Mouse (Mus musculus) thymus, postnatal 0 days (tissue): ENCODE measurements around the gene Atrnl1. TPM values are rescaled to one million over a fixed set of nuclear protein-coding genes. Genes with fewer than 3 reads are reported as not detected.

Experiments
- DNase-seq: peaks from one replicate; pipeline ENCODE4 v3.0.0-alpha.2; 2015; ENCODE audit warnings: low spot score
- polyA plus RNA-seq: library from polyadenylated mRNA; unstranded; fragments of >200 nt; fragmentation: Nextera tagmentation; extraction: Ambion mirVana; gene quantifications from 2 replicates; pipeline ENCODE4 v1.2.1, GENCODE M21; 2015

The Atrnl1 gene
- polyA plus RNA-seq, 1 experiment from 2014 or later, result 3.0 TPM

DNA sequence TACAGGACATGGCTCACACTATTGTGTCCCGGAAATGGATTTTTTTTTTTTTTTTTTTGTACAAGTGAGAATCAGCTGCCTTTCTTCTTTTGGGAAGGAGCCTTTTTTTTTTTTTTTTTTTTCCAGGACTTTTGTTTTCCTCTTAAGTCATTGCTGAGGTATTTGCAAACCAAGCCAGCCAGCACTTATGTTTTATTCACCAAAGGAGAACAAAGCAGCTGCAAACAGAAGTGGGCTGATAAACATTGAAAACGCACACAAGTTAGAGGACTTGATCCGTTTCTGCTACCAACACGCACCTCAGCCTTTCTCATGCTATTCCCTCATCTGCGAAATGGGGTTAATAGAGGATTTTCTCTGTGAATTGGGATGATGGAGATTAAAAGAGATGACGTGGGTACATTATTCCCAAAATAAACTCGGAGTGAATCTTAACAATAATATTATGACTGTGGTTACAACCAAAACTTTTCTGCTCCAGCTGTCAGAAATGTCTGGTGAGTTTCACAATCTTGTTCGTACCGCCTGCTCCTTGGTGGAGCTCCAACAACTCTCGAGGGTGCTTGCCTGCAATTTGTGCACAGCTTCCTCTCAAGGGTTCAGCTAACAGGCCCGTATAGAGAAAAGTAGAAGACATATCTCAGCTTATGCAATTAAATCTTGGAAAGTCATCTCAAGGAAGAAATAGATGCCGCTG, 1.3 kb upstream of the Atrnl1 start:
- DNase-seq, result no peak

DNA sequence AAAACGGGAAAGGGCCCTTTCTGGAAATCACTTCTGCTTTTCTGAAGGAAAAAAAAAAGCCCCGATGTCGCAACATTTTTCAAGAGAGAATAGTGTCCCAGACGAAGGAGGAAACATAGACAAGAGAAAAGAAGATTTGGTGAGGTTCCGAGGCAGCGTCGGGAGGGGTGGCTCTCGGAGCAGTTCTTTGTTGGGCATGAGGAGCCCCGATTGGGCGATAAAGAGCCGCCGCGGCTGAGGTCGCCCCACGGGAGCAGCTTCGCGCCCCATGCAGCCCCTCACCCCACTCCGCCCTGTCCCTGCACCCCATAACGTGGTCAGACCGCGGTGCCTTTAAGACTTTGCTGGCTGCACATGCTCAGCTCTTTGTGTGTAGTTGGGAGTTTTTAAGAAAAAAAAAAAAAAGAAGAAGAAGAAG, 767 bp upstream of the Atrnl1 start:
- peak; percentile 60 for DNase-seq

DNA sequence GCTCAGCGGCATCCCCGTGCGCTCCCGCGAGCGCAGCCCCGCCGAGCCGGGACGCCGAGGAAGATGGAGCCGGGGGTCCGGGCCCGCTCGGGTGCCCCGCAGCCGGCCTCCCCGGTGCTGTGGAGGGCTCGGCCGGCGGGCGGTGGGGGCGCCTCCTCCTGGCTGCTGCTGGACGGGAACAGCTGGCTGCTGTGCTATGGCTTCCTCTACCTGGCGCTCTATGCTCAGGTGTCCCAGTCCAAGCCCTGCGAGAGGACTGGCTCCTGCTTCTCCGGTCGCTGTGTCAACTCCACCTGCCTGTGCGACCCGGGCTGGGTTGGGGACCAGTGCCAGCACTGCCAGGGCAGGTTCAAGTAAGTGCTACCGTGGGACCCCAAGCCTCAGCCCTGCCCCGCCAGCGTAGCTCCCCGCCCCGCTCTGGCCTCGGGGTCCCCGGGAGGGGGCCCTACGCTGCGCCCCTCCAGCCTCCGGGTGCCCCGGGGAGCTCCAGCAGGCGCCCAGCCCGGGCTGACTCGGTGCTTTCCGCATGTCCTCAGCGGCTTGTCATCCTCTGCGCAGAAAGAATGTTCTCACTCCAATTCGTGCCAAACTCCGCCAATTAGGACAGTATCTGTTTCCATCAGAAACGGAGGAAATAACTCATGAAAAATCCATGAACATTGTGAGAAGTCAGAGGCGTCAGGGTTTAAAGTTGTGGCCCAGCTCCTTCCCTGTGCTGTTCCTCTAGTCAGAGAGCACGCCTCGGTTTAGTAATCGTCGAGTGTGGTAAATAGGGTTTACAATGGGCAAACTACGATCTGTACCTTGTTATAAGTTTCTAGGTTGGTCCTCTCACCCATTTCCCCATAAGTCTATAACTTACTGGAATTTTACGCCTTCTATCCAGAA, 701 bp downstream of the Atrnl1 start:
- peak; percentile 54 for DNase-seq

DNA sequence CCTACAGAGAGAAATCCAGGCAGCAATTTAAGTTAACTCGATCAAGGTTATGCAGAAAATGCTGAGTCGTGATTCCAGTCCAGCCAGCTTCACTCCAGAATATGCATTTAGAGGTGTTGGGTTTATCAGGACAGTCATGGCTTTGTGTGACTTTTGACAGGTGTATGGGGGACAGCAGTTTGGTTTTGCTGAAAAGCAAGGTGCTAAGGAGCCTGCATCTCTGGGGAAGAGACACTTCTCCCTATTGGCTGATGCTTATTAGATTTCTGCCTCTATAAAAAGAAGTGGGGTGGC, 1.3 kb downstream of the Atrnl1 start:
- peak; percentile 27 for DNase-seq

DNA sequence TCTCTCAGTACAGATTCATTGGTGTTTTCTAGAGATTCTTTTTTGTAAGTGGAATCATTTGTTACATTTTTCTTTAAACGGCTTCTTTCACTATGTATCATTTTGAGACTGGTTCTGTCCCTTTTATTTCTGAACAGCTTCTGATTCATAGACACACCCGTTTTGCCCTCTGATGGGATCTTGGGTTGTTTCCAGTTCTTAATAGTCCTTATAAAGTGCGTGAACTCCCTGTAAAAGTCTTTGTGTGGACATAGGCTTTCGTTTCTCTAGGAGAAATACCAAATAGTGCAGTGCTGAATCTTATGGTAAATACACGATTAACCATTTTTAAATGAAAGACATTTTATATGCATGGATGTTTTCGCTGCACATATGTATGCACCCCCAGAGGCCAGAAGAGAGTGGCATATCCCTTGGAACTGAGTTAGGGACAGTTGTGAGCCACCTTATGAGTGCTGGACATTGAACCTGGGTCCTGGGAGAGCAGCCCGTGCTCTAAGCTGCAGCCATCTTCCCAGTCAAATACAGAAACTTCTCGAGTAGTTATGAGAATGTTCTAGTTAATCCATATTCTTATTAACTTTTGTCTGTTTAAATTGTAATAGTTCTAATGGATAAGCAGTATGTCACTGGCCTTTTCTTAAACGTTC, 5.3 kb downstream of the Atrnl1 start:
- DNase-seq, result no peak

DNA sequence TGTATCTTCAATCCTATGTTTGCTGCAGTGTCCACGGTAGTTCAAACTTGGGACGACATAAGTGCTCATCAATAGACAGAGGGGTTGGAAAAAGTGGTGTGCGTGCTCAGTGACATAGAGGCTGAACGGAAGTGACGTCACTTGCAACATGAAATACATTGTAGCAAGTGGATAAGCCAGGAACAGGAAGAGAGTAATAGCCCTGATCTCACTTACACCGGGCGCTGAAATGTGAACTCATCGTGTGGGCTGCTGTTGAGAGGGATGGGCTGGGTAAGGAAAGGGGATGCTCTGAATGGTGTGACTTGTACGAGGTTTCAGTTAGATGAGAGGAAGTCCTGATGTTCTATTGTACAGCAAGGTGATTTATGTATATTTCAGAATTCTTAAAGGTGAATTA, 8.3 kb downstream of the Atrnl1 start:
- no peak for DNase-seq

DNA sequence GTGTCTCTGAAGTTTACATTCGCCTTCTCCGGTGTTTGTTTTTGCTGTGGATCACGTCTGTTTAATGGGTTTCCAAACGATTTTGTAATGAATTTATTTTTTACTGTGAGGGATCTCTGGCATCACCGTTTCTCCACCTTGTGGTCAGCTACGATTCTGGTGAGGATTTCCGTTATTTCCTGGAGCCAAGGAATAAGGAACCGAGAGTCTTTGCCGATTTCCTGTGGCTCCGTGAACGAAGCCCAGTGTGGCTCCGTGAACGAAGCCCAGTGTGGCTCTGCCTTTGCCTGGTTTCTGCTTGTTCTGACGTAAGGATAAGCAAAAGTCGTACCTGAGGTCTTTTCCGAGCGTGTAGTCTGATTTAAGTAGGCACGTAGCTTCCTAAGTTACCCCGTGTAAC, 11.0 kb downstream of the Atrnl1 start:
- DNase-seq, result no peak

DNA sequence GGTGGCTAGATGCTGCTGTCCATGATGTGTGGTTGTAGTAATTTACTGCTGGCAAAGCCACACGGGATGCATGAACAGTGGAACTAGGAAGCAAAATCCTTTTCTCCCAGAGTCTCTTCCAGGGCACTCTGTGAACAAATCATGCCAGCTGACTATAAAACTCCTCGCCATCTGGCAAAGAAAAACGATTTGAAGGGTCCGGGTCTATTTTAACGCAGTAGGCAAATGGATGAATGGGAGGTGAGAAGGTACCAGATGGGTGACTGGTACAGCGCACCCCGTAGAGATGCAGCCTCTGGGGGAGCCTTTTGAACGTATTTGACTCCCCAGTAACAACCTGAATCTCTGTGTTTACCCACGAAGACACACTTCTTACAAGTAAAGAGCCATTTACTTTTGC, 14.9 kb downstream of the Atrnl1 start:
- no peak for DNase-seq

DNA sequence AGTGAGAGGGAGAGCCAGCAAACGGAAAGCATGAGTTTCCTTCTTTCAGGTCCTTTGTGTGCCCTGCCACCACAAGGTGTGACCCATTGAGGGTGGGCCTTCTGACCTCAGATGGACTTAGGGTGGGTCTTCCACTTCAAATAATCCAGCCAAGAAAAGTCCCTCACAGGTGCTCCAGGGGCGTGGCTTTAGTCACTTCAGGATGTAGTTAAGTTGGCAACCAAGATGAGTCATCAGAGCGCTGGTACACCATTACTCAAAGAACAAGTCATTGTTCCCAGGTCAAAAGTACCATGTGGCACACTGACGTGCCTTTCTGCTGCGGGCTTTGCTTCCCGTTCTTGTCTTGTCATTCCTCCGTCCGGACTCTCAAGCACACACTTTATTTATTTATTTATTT, 16.4 kb downstream of the Atrnl1 start:
- no peak for DNase-seq

DNA sequence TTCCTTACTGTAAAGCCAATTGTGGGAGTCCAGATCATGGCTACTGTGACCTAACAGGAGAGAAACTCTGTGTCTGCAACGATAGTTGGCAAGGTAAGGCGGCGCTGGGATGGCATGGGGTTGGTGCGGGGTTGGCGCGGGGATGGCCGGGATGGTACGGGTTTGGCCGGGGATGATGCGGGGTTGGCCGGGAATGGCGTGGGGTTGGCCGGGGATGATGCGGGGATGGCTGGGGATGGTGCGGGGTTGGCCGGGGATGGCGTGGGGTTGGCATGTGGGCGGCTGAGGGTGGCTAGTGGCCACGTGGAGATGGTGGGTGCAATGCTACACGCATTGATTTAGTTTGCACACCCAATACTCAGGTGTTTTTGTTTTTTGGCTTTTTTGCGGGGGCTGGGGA, 31.7 kb downstream of the Atrnl1 start:
- DNase-seq, result no peak

DNA sequence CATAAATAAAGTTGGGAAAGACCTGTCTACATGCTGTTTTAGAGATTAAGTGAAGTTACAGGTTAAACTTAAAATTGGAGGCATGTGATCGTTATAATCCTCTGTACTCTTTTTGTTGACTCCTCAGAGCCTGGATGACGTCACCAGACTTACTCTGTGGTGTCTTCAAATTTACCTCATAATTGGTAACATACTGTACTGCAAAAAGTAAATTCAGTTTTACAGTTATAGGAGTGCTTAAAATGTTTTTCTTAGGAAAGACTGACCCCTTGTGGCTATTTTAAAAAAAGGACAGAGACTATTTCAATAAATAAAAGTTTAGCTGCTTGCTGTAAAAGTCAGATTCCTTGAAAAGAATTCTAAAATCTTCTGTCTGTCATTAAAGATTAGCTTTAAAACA, 32.1 kb downstream of the Atrnl1 start:
- DNase-seq, result peak; percentile 65

DNA sequence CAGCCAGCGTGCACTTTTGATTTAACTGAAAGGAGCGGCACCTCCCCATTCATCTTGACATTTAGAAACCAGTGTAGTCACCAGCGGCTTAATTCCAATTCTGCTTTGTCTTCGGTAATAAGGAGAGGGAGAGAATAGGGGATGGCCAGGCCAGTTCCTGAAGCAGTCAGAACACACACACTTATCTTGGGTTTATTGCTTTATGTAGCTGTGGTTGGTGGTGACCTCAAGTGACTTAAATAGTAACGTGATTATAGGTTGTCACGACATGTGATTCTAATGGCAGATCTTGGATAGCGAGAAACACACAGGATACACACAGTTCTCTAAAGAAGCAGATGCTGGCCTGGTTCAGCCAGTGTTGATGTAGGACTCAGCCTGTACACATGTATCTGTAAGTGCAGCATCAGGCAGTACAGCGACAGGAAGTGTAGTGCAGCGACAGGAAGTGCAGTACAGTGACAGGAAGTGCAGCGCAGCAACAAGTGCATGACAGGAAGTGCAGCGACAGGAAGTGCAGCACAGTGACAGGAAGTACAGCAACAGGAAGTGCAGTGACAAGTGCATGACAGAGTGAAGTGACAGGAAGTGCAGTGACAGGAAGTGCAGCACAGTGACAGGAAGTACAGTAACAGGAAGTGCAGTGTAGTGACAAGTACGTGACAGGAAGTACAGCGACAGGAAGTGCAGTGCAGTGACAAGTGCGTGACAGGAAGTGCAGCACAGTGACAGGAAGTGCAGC, 37.5 kb downstream of the Atrnl1 start:
- DNase-seq, result peak; percentile 31

DNA sequence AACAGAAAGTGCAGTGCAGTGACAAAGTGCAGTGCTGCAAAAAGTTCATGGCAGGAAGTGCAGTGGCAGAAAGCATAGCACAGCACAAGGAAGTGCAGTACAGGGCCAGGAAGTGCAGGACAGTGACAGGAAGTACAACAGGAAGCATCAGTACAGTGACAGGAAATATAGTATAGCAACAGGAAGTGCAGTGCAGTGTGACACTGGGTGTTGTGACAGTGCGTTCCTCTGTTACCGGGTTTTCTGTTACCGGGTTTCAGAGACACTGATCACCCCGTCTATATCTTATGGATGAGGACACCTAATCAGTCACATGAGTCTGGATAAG, 38.1 kb downstream of the Atrnl1 start:
- no peak for DNase-seq

DNA sequence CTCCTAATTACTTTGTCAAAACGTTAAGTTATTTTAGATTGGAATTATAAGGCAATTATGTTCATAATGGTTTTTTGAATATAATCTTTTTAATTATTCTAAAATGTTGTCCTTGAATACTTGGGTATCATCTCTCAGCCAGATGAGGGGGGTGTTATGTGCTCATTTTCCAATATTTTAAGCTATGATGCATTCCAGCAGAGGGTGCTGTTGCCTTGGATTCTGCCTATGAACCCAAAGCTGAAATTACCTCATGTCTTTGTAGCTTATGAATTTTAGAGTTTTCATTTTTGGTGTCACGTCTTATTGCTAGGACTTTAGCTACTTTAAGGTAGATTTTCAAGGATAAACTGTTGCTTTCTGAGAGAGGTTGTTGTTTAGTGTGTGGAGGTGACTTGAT, 44.2 kb downstream of the Atrnl1 start:
- peak; percentile 56 for DNase-seq

DNA sequence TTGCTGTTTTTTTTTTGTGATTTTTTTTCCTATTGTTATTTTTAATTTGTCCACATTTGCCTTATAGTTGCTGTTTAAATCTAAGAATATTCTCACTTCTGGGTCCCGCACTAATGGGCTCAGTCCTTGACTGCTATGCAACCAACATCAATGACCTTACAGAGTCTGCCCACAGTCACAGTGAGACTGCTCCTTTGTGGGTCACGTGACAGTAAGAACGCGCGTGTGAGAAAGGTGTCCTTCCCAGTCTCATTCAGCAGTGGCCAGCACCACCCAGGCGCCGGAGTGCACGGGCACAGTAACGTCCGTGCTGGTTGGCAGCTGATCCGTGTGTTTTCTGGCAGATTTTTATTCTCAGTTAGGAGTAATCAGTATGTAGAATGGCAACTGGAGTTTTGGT, 44.7 kb downstream of the Atrnl1 start:
- no peak for DNase-seq

DNA sequence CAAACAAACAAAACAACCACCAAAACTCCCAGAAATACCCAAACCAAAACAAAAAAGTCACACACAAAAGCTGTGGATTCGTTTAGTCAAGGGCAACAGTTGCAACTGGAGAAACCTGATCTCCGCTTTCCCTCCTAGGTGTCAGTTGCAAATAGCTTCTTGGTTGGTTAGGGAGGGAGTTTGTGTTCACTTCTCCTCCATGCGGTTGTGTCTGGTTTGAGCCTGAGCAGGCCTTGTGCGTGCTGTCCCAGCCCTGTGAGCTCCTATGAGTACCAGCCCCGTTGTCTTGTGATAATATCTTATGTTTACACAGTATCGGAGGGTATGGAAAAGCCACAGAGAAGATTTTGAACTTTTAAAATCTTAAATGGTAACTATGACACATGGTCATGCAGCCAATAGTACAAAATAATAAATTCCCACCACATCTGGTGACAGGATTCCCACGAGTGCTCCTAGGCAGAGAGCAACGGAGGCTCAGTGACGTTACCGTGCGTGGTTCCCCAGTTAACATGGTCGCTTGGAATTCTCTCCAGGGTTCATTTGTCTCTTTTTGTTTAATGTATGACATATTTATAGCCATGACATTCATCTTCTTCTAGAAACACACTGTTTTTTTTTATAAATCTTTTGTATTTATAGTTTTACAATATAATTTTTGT, 46.7 kb downstream of the Atrnl1 start:
- DNase-seq, result no peak

DNA sequence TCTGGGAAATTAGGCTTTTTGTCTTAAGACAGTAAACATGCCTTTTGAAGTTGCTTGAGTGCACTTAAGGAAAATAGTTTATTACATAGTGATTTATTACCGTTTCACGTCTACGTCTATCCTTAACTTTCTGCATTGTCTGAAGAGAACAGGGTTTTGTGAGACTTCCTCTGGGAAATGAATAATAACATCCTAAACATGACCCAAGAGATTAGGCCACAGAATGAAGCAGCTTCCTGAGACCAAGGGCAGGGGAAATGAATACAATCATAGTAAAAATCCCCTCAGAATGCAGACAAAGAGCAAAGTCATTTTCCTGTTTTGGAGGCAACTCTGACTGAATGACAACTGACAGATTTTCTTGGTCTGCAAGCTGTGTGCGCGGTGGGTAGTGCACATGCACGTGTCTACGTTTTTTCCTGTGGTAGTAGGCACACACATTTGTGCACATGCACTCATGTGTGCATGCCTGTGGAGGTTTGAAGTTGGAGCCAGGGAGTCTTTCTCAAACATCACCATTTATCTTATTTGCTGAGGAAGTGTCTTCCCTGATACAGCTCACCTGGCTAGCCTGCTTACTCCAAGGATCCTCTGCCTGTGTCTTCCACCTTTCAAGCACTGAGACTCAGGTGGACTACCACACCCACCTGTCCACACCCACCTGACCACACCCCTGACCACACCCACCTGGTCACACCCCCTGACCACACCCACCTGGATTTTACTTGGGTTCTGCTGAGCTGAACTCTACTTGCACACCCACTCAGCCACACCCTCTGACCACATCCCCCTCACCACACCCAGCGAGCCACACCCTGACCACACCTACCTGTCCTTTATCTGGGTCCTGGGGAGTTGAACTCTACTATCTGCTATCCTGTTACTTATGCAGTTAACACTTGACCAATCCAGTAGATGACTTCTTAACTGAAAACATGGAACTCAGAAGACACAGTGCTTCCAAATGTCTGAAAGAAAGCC, 47.6 kb downstream of the Atrnl1 start:
- no peak for DNase-seq

DNA sequence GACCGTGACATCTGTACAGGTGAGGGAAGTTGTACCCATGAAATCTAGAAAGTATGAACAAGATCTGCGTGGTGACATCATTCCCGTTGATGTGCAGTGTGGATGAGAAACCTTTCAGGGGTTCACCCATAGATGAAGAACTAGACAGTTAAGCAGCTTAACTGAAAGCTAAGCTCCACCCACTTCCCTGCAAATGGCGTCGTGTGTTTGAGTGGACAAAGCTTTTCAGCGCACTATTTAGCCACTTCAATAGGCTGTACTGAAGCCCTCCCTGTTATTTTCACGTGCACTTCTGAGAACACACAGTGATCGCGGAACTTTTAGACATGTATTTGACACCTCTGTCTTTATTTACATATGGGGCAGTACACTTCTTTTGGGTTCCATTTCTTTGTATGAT, 56.2 kb downstream of the Atrnl1 start:
- no peak for DNase-seq

DNA sequence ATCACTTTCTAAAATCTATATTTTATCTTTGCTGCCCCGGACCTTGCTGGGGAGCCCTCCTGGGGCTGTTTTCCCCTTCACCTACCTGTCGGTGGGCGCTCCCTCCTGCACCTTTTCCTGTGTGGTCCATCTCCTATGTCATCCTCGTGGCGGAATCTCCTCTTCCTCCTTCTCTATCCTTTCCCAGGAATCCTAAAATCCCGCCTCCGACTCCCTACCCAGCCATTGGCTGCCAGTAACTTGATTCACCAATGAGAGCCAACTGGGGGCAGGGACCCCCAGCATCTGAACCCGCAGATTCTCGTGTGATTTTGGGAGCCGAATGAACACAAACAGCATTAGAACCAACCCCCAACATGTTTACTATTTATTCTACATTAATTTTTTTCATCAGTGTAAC, 57.1 kb downstream of the Atrnl1 start:
- DNase-seq, result no peak

DNA sequence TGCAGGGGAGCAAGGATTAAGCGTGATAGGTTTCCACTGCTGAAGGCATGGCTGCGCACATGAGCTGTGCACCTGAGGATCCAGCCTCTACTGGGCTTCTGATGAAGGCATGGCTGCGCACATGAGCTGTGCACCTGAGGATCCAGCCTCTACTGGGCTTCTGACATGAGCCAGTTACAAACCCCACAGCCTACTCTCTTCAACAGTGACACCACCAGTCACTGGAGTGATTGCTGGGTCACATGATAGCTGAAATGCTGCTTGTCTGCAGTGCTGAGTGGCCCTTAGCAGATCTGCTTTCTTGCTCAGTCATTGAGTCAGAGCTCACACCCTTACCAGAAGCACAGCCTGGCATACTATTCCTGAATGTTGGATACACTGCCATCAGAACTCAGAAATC, 68.6 kb downstream of the Atrnl1 start:
- no peak for DNase-seq
